Mouse (Mus musculus) frontal cortex, adult (tissue): ENCODE measurements at regions not wholly inside any gene's neighbourhood (a gene's known extent, or its start where the extent isn't known, plus 50 kb on each side); places are given as distances from the start of the nearest gene placed in this dataset.
"Not testable (repeated sequence)": the region's sequence is repeated elsewhere in the genome, so short reads cannot be mapped to it uniquely, and the experiment has no call there.

ENCODE experiments used
- ATAC-seq: cut with Nextera tagmentation; 2 replicates; pipeline ENCODE4 v1.9.2; 2017; ENCODE audit warnings: mild to moderate bottlenecking, moderate library complexity, mixed read lengths; ENCODE audit not compliant: low TSS enrichment

DNA sequence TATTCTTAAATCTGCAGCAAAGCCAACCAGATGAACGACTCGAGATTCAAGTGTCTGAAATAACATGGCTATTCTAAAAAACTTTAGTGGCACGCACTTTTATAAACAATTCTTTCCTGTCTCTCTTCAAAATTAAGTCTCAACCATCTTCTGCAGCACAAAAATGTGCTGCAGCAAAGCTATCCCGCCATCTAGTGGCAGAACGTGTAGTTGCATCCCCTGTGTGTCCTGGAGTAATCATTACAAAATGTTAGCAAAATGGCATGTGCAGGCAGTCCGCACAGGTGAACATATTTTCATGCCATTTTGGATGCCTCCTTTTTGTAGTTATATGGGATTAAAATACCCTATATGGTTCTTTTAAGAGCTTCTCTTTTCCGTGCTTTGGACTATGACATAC is 293.1 kb upstream of the Slc7a14 start:
- peak; percentile 77 for ATAC-seq

DNA sequence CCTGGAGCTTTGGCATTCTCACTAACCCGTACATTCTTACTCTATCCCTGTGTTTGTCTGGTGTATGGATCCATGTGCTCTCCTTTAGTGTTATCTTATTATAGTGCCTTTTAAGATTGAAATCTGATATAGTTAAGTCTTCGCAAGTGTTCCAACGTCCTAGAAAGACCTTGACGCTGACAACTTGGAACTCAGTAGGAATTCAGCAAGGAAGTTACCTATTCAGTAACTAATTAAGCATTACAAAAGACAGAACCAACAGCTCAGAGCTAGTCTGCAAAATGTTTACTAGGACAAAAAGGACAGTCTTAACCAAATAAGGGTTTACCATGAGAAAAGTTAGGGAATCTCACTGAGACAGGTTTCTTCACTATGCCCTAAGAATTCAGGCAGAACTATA is 286.4 kb upstream of the Slc7a14 start:
- not testable (repeated sequence) for ATAC-seq

- ATAC-seq: peak; percentile 85
These were observed 275.8 kb upstream of the Slc7a14 start for GRCm38 (mm10) chr3:31585971-31586370.

DNA sequence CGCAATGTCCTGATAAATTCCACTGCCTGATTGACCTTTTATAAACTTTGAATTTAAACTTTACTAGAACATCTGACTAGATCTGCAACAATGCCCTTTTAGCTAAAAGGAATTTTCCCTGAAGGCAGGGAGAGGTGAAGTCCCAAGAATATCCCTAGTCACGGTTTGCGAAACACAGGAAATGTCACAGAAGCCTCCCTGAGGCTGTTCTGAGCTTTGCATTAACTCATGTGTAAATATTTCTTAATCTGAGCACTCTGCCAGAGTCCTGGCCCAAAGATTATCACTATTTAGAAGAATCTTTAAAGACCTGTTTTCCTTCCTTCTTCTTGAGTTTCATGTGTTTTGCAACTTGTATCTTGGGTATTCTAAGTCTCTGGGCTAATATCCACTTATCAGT is 263.7 kb upstream of the Slc7a14 start:
- ATAC-seq: no peak
